Mouse (Mus musculus) G1E (cell line): ENCODE measurements at regions not wholly inside any gene's neighbourhood (a gene's known extent, or its start where the extent isn't known, plus 50 kb on each side); places are given as distances from the start of the nearest gene placed in this dataset.

ENCODE experiments used
- CTCF ChIP-seq: IDR thresholded peaks from 2 replicates; pipeline ENCODE4 v1.5.1; 2012; ENCODE audit warnings: low read depth, low read length, inconsistent platforms, mixed read lengths
- GATA1 ChIP-seq: IDR thresholded peaks from 2 replicates; pipeline ENCODE4 v1.6.1; 2012; ENCODE audit warnings: borderline replicate concordance, low read length, inconsistent platforms, mixed read lengths
- TAL1 ChIP-seq: conservative IDR thresholded peaks from 2 replicates; pipeline ENCODE4 v1.6.1; 2012; ENCODE audit warnings: low read depth, low read length, inconsistent platforms, mixed read lengths

GRCm38 (mm10) chr15:90819949-90820655, 140.9 kb upstream of the Cpne8 start:
- TF ChIP-seq GATA1 (no peak), CTCF (no peak), TAL1 (no peak)
